Comparison of ENCODE assay signal across 15 mouse cellular contexts in the genomic region with DNA sequence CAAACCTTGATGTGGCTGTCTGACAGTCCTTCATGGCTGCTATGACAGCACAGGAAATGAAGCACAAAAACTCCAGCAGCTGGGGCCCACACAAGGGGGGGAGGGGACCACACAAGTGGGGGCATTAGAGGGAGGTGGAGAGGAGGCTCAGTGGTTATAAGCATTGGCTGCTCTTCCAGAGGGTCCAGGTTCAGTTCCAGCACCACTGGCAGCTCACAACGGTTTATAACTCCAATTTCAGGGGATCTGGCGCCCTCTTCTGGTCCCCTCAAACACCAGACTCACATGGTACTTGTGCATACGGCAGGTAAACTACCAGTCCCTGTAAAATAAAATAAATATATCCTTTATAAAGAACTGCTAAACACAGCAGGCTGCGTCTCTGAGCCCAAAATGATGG. TPM values are rescaled to one million over a fixed set of nuclear protein-coding genes. Genes with fewer than 3 reads are reported as not detected.
DNase-seq lines count a peak whose midpoint lies in the region; ATAC-seq and TF ChIP-seq lines count a peak whose summit lies in the region.
"Had no signal": no experiment of that assay in that cellular context is flagged by ENCODE, and none has a peak within 500 bp of the region (broad histone marks: within the 10 kb centered on the region; RNA-seq: fewer than 3 reads in every experiment).

No protein-coding gene starts in this region.

- H3K36me3 ChIP-seq in ES-Bruce4 (ENCODE audit: control insufficient read depth, insufficient read depth, low read length, poor library complexity, severe bottlenecking): no peaks in the 10 kb centered on the region
- no peaks in the 10 kb centered on the region for H3K36me3 ChIP-seq in liver, postnatal 0 days (replicated peaks; ENCODE audit: insufficient read depth, low read length)
- H3K36me3 ChIP-seq: limb, embryonic 15.5 days; midbrain, embryonic 12.5 days; neural tube, embryonic 15.5 days had no signal

- no peak for ATAC-seq in liver, postnatal 0 days

- no peaks in the 10 kb centered on the region for H3K27me3 ChIP-seq in ES-Bruce4 (ENCODE audit: control insufficient read depth, insufficient read depth, low read length, poor library complexity, severe bottlenecking)
- no peaks in the 10 kb centered on the region for H3K27me3 ChIP-seq in liver, postnatal 0 days (ENCODE audit: insufficient read depth, low read length)
- H3K27me3 ChIP-seq: limb, embryonic 15.5 days; midbrain, embryonic 12.5 days; neural tube, embryonic 15.5 days had no signal

- no peaks in the 10 kb centered on the region for H3K4me1 ChIP-seq in ES-Bruce4 (ENCODE audit: control insufficient read depth, insufficient read depth, low read length)
- H3K4me1 ChIP-seq in liver, postnatal 0 days (ENCODE audit: insufficient read depth): peaks cover 12% of the 10 kb centered on the region
- H3K4me1 ChIP-seq: limb, embryonic 15.5 days; midbrain, embryonic 12.5 days; neural tube, embryonic 15.5 days had no signal

- no peak overlapping the region for H3K9ac ChIP-seq in ES-Bruce4 (ENCODE audit: low read depth, poor library complexity, severe bottlenecking)
- H3K9ac ChIP-seq in liver, postnatal 0 days (replicated peaks): no peak overlapping the region
- H3K9ac ChIP-seq: limb, embryonic 15.5 days; midbrain, embryonic 12.5 days; neural tube, embryonic 15.5 days had no signal

- TF ChIP-seq EP300 in ES-Bruce4 (IDR thresholded peaks at IDR 0.05; ENCODE audit: insufficient read depth, low read depth, low read length): no peak
- no peak for TF ChIP-seq EP300 in liver, postnatal 0 days (IDR thresholded peaks at IDR 0.05; ENCODE audit: low read depth)

- intact Hi-C loops in left cerebral cortex, adult 2 months (cut with DNase I): no loop called here

- H3K4me2 ChIP-seq in liver, postnatal 0 days (ENCODE audit: low read depth, low read length): no peak overlapping the region
- H3K4me2 ChIP-seq: limb, embryonic 15.5 days; midbrain, embryonic 12.5 days; neural tube, embryonic 15.5 days had no signal

- DNase-seq in left cerebral cortex, adult 2 months (ENCODE audit: extremely low spot score in 1 of 2, low spot score in 2 of 2): no peak
- DNase-seq in left cerebral cortex, adult 8-10 months (ENCODE audit: low spot score in 2 of 2): no peak
- DNase-seq in B cell, adult 2 months: peak; percentile 54
- no peak for DNase-seq in liver, postnatal 0 days
- DNase-seq in right cerebral cortex, postnatal 25 days: no peak
- DNase-seq in embryo, embryonic 10 days (ENCODE audit: low spot score): no peak
- DNase-seq: adrenal gland, postnatal 14 days; cerebellum, adult 11-12 months; gastrocnemius, postnatal 14 days; kidney, adult 11 months; right cerebral cortex, postnatal 14 days had no signal

- H3K9me3 ChIP-seq in ES-Bruce4 (replicated peaks; ENCODE audit: control insufficient read depth, insufficient read depth, low read length, poor library complexity, severe bottlenecking): no peaks in the 10 kb centered on the region
- H3K9me3 ChIP-seq in liver, postnatal 0 days (ENCODE audit: low read length): 0 out of 2 replicates have a peak, but pooled peaks cover 3% of the 10 kb centered on the region
- H3K9me3 ChIP-seq: midbrain, embryonic 12.5 days; neural tube, embryonic 15.5 days had no signal

- WGBS in liver, postnatal 0 days (ENCODE audit: insufficient replicate concordance): 51% methylated on average over 4 of the region's 4 CpGs

- no peak overlapping the region for H3K4me3 ChIP-seq in left cerebral cortex, adult 2 months
- no peak overlapping the region for H3K4me3 ChIP-seq in ES-Bruce4 (ENCODE audit: low read depth, low read length)
- H3K4me3 ChIP-seq in liver, postnatal 0 days (ENCODE audit: low read depth, low read length): no peak overlapping the region
- H3K4me3 ChIP-seq: limb, embryonic 15.5 days; midbrain, embryonic 12.5 days; neural tube, embryonic 15.5 days had no signal

- no peak overlapping the region for H3K27ac ChIP-seq in left cerebral cortex, adult 2 months
- no peak overlapping the region for H3K27ac ChIP-seq in ES-Bruce4 (ENCODE audit: insufficient read depth, low read length)
- H3K27ac ChIP-seq in liver, postnatal 0 days (ENCODE audit: low read depth): no peak overlapping the region
- H3K27ac ChIP-seq: limb, embryonic 15.5 days; midbrain, embryonic 12.5 days; neural tube, embryonic 15.5 days had no signal

- TF ChIP-seq CTCF in left cerebral cortex, adult 2 months (IDR thresholded peaks at IDR 0.05): peak; percentile 31
- peak; percentile 51 for TF ChIP-seq CTCF in ES-Bruce4 (IDR thresholded peaks at IDR 0.05; ENCODE audit: low read depth, low read length)
- TF ChIP-seq CTCF in liver, postnatal 0 days (IDR thresholded peaks at IDR 0.05; ENCODE audit: low read depth): peak; percentile 51

- no peak for TF ChIP-seq POLR2A in ES-Bruce4 (IDR thresholded peaks at IDR 0.05; ENCODE audit: insufficient read depth, low read length)

RNA-seq across cellular contexts. Expression of a gene that starts 12.4 kb away (rescaled TPM):
- 10 to 100 TPM; 23.5 to 24.5 TPM for total RNA-seq in left cerebral cortex, adult 2 months (2021)
- total RNA-seq in left cerebral cortex, adult 8-10 months (2022): 10 to 100 TPM; 24.6 to 28.2 (median 26.7) TPM
- 36.3 and 46.8 TPM in 2 replicates for polyA plus RNA-seq in ES-Bruce4 (2011; ENCODE audit: insufficient read depth, insufficient read length, low read depth, missing spikeins)
- 8.5 and 11.8 TPM in 2 replicates for polyA plus RNA-seq in liver, postnatal 0 days (2015; fragmentation: Nextera tagmentation; extraction: Ambion mirVana)

RNA-seq across cellular contexts. Expression of a gene that starts 27.5 kb away (rescaled TPM):
- total RNA-seq in left cerebral cortex, adult 2 months (2021): 100 to 1,000 TPM; 174 to 176 TPM
- total RNA-seq in left cerebral cortex, adult 8-10 months (2022): 100 to 1,000 TPM; 185 to 200 (median 195) TPM
- 6.1 and 7.1 TPM in 2 replicates for polyA plus RNA-seq in ES-Bruce4 (2011; ENCODE audit: insufficient read depth, insufficient read length, low read depth, missing spikeins)
- 3.4 and 4.6 TPM in 2 replicates for polyA plus RNA-seq in liver, postnatal 0 days (2015; fragmentation: Nextera tagmentation; extraction: Ambion mirVana)

Comparison
In these comparisons a context has a peak if more than half of its experiments do, and no peak if none do; other contexts are left out.
1. DNase-seq: peak in B cell, adult 2 months (2 of 2); none in left cerebral cortex, adult 2 months (0 of 2), left cerebral cortex, adult 8-10 months (0 of 2), liver, postnatal 0 days (single experiment), right cerebral cortex, postnatal 25 days (single experiment) and embryo, embryonic 10 days (single experiment).
2. Peak in every context shown above with its lines, with median percentiles within 50 percentile points of each other: CTCF ChIP-seq.